Mouse (Mus musculus): ENCODE results near the gene Lrig3. TPM values are rescaled to one million over a fixed set of nuclear protein-coding genes. Genes with fewer than 3 reads are reported as not detected.

The Lrig3 gene
- polyA plus RNA-seq, 1 experiment: 4.4 TPM

- 93% methylated on average over 6 of the region's 6 CpGs for WGBS
- no peak for DNase-seq
- Histone ChIP-seq H3K4me1 (ENCODE audit: control insufficient read depth, insufficient read depth, low read length) (no peaks in the 10 kb centered on the region), H3K4me3 (replicated peaks; ENCODE audit: insufficient read depth, low read depth, low read length) (no peak overlapping the region), H3K27me3 (ENCODE audit: control insufficient read depth, insufficient read depth, low read length) (no peaks in the 10 kb centered on the region), H3K27ac (ENCODE audit: insufficient read depth, low read length) (no peak overlapping the region)
- TF ChIP-seq CTCF (IDR thresholded peaks at IDR 0.05; ENCODE audit: borderline replicate concordance, insufficient read depth, low read depth, low read length) (no peak), POLR2A (IDR thresholded peaks at IDR 0.05; ENCODE audit: borderline replicate concordance, insufficient read depth, low read length) (no peak)
These were observed 49.7 kb downstream of the Lrig3 start for GRCm38 (mm10) chr10:126015644-126016043.

DNA sequence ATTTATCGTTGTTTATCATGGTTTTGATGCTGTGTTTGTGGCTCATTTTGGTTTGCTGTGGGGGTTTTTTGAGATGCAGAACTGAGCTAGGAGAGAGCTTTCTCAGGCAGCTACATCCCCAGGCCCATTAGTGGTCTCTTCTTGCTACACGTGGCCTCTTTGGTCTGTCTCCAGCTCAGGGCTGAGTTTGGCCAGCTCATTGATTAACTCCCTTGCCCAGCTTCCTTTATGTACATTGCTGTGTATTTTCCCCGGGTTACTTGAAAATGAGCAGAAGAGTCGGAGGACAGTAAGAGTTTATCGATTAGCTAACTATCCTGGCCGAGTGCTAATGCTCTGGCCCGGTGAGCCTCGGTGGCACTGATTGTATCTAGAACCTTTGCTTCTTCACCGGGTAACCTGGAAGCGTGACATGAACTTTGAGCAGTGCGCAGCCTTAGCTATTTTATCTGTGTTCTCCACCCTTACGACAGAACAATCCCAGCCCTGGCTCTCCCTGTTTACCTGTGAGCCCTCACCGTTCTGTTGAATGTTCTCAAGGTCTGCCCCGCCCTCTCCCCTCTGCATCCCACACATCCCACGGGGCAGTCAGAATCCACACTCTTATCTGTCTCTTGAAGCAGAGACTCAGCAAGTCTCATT lies 53.5 kb downstream of the Lrig3 start:
- Histone ChIP-seq H3K4me3 (replicated peaks; ENCODE audit: insufficient read depth, low read depth, low read length) (no peak overlapping the region), H3K4me1 (ENCODE audit: control insufficient read depth, insufficient read depth, low read length) (no peaks in the 10 kb centered on the region), H3K27me3 (ENCODE audit: control insufficient read depth, insufficient read depth, low read length) (no peaks in the 10 kb centered on the region), H3K27ac (ENCODE audit: insufficient read depth, low read length) (no peak overlapping the region)
- DNase-seq: no peak
- WGBS: 85% methylated on average over 15 of the region's 15 CpGs
- TF ChIP-seq CTCF (IDR thresholded peaks at IDR 0.05; ENCODE audit: borderline replicate concordance, insufficient read depth, low read depth, low read length): no peak
- TF ChIP-seq POLR2A (IDR thresholded peaks at IDR 0.05; ENCODE audit: borderline replicate concordance, insufficient read depth, low read length): no peak

- no peak overlapping the region for H3K27ac ChIP-seq (ENCODE audit: insufficient read depth, low read length)
- H3K27me3 ChIP-seq (ENCODE audit: control insufficient read depth, insufficient read depth, low read length): no peaks in the 10 kb centered on the region
- no peaks in the 10 kb centered on the region for H3K4me1 ChIP-seq (ENCODE audit: control insufficient read depth, insufficient read depth, low read length)
- no peak overlapping the region for H3K4me3 ChIP-seq (replicated peaks; ENCODE audit: insufficient read depth, low read depth, low read length)
- no peak for DNase-seq
- TF ChIP-seq POLR2A (IDR thresholded peaks at IDR 0.05; ENCODE audit: borderline replicate concordance, insufficient read depth, low read length) (no peak), CTCF (IDR thresholded peaks at IDR 0.05; ENCODE audit: borderline replicate concordance, insufficient read depth, low read depth, low read length) (no peak)
- 52% methylated on average over 8 of the region's 8 CpGs for WGBS
These were observed 62.8 kb downstream of the Lrig3 start for GRCm38 (mm10) chr10:126028574-126029440.

DNA sequence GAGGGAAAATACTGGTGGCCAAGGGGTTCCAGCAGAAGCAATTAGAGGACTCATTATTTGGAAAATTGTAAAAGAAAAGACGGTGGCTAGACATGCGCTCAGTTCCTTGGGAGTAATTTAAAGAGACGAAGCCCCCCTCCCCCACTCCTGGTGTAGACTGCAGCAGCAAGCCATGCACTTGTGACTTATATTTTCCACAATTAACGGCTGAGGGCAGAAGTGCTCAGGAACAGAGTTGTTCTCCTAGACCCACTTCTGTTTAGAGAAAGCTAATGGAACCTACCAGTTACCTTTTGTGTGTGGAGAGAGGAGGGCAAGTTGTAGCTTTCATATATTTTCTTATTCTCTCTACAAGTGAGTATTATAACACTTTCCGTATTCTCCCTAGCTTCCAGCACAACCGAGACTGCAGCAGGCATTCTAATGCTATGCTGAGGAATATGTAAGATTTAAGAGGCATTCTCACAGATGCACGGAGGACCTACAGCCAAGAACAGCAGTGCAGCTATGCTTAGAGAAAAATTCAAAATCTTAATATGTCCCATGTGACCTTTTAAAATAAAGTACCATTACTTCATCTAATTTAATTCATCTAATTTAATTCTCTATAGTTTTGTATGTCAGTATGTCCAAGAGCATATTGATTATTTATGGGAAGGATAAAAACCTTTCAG lies 63.6 kb downstream of the Lrig3 start:
- H3K27me3 ChIP-seq (ENCODE audit: control insufficient read depth, insufficient read depth, low read length): no peaks in the 10 kb centered on the region
- H3K4me1 ChIP-seq (ENCODE audit: control insufficient read depth, insufficient read depth, low read length): no peaks in the 10 kb centered on the region
- H3K4me3 ChIP-seq (replicated peaks; ENCODE audit: insufficient read depth, low read depth, low read length): no peak overlapping the region
- no peak for TF ChIP-seq CTCF (IDR thresholded peaks at IDR 0.05; ENCODE audit: borderline replicate concordance, insufficient read depth, low read depth, low read length)
- TF ChIP-seq POLR2A (IDR thresholded peaks at IDR 0.05; ENCODE audit: borderline replicate concordance, insufficient read depth, low read length): no peak
- no peak overlapping the region for H3K27ac ChIP-seq (ENCODE audit: insufficient read depth, low read length)
- no peak for DNase-seq
- 71% methylated on average over 7 of the region's 7 CpGs for WGBS

- TF ChIP-seq CTCF (IDR thresholded peaks at IDR 0.05; ENCODE audit: borderline replicate concordance, insufficient read depth, low read depth, low read length): no peak
- TF ChIP-seq POLR2A (IDR thresholded peaks at IDR 0.05; ENCODE audit: borderline replicate concordance, insufficient read depth, low read length): no peak
- H3K27me3 ChIP-seq (ENCODE audit: control insufficient read depth, insufficient read depth, low read length): no peaks in the 10 kb centered on the region
- H3K4me1 ChIP-seq (ENCODE audit: control insufficient read depth, insufficient read depth, low read length): no peaks in the 10 kb centered on the region
- no peak overlapping the region for H3K27ac ChIP-seq (ENCODE audit: insufficient read depth, low read length)
- DNase-seq: no peak
- WGBS: 82% methylated on average over 3 of the region's 3 CpGs
- H3K4me3 ChIP-seq (replicated peaks; ENCODE audit: insufficient read depth, low read depth, low read length): no peak overlapping the region
These were observed 90.9 kb downstream of the Lrig3 start for GRCm38 (mm10) chr10:126056881-126057280.

GRCm38 (mm10) chr10:126062812-126063211 lies 96.8 kb downstream of the Lrig3 start:
- WGBS: 90% methylated on average over 4 of the region's 4 CpGs
- H3K4me3 ChIP-seq (replicated peaks; ENCODE audit: insufficient read depth, low read depth, low read length): no peak overlapping the region
- DNase-seq: no peak
- TF ChIP-seq POLR2A (IDR thresholded peaks at IDR 0.05; ENCODE audit: borderline replicate concordance, insufficient read depth, low read length) (no peak), CTCF (IDR thresholded peaks at IDR 0.05; ENCODE audit: borderline replicate concordance, insufficient read depth, low read depth, low read length) (no peak)
- no peaks in the 10 kb centered on the region for H3K27me3 ChIP-seq (ENCODE audit: control insufficient read depth, insufficient read depth, low read length)
- no peak overlapping the region for H3K27ac ChIP-seq (ENCODE audit: insufficient read depth, low read length)
- no peaks in the 10 kb centered on the region for H3K4me1 ChIP-seq (ENCODE audit: control insufficient read depth, insufficient read depth, low read length)

Data from cerebellum, adult 2 months (tissue).